Mouse (Mus musculus) right cerebral cortex, adult 2 months (tissue): ENCODE results near the gene Plekhg1.

Experiments used
- DNase-seq, 2 experiments: peaks; one replicate each; pipeline ENCODE4 v3.0.0; 2021 to 2022; ENCODE audit warnings: low spot score in 2 of 2

The Plekhg1 gene

DNA sequence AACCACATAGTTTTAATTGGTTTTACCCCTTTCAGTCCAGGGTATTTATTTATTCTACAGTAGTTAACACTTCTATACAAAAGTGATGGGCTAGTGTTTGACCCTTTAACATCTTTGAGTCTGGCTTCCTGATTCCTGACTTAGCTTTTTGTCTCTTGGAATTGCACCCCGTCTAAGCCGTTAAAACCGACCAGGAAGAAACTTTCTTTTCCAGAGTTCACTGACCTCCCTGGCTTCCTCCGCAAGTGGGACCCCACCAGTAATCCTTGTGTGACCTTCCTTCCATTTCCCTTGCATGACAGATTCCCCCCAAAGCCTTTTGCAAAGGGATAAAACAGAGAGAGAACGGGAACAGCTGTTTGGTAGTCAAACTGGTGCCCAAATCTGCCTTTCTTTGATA lies 1.6 kb downstream of the Plekhg1 start:
- DNase-seq = no peak

DNA sequence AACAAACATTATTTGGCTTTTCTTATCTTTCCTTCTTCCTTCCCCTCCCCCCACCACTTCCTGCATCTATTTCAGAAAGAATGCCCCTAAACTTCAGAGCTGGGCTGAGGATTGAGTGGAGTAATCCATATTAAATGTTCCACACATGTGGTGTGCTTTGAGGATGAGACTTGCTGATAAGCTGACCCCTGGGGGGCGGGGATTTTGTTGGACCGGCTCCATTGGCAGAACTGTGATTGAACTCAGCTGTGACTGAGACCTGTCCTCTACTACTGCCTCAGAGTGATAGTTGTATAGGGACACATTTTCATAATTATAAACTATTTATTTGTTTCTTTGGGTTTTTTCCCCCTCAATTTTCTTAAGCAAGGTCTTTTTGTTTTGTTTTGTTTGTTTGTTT lies 2.9 kb downstream of the Plekhg1 start:
- DNase-seq = no peak

GRCm38 (mm10) chr10:3743826-3744225 lies 3.7 kb downstream of the Plekhg1 start:
- DNase-seq = peak in 1 of 2 experiments; percentile 29

DNA sequence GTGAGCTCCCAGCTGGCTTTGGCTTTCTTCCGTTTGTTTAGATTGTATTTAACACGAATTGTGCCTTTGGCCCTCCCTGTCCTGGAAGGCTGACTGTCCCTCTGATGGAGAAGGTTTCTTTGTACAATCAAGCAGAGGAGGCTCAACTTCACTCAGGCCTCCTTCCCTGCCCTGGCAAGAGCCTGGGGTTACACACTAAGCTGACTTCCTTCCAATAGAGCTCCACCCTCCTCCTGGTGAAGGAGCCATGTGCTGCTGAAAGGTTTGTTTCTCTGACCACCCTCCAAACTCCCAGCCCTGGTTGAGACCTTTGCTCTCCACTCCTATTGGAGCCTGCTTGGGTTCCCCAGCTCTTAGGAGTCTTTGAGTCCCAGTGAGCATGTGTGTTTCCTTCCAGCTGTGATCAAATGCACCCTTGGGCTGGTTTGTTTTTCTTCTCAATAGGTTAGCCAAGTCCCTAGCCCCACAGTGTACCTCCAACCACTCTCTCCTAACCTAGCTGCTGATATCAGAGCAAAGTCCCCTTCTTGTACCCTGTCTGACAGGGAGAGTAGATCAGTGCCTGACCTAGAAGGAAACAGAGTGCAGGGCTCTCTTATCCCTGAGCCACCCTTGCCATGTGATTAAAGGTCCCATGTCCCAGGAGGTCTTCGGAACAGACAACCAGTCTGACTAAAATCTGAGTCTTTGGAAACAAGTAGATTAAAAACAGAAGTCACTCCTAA lies 6.8 kb downstream of the Plekhg1 start:
- no peak for DNase-seq

- no peak for DNase-seq
These were observed 9.4 kb downstream of the Plekhg1 start for GRCm38 (mm10) chr10:3749580-3749979.

DNA sequence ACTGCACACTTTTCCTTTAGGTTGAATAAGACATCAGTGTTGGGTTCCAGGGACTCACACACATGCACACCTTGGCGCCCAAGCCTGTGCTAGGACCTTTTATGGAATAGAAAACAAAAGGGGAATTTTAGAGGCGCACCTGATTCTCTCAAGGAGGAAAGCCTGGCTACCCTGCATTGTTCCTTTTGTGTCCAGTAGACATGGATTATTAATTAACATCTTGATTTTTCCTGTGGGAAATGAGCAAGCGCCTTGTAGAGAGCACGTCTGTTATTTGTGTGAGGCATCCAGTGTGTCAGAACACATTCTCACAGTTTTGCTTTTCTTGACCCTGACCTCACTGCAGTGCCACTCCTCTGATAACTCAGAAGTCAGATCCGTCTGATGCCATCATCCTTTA lies 21.8 kb downstream of the Plekhg1 start:
- no peak for DNase-seq

DNA sequence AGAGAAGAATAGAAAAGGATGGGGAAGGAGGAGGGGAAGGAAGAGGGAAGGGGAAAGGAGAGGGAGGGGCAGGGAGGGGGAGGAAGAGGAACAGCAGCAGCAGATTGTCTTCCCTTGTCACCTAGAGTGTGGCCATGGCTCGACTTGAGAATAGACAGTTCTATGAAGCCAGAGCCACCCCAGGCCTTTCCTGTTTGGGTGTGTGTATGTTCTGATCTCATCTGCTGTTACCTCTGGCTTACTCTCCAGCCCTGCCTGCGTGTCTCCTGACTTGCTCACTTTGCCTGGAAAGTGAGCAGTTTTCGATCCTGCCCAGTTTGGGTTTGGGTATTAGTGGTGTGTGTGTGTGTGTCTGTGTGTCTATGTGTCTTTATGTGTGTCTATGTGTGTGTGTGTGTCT lies 23.0 kb downstream of the Plekhg1 start:
- DNase-seq = no peak

DNA sequence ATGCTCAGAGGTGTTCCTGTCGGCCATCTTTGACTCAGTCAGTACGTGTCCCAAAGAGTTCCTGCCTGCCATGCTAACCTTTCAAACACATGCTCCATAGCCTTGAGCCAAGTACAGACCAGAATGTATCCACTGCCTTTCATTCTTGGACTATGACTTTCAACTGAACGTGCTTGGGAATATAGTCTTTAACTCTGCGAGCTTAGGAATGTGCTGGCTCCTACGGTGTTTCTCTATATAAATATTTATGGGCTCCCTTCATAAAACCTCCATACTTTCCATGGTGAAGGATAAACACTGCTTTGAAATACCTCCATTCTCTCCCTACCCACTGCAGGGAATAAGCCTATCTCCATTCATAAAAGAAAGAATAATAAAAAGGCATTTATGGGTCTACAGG lies 29.0 kb downstream of the Plekhg1 start:
- no peak for DNase-seq

- no peak for DNase-seq
These were observed 34.2 kb downstream of the Plekhg1 start for GRCm38 (mm10) chr10:3774330-3774729.

- no peak for DNase-seq
These were observed 36.6 kb downstream of the Plekhg1 start for GRCm38 (mm10) chr10:3776761-3777160.

DNA sequence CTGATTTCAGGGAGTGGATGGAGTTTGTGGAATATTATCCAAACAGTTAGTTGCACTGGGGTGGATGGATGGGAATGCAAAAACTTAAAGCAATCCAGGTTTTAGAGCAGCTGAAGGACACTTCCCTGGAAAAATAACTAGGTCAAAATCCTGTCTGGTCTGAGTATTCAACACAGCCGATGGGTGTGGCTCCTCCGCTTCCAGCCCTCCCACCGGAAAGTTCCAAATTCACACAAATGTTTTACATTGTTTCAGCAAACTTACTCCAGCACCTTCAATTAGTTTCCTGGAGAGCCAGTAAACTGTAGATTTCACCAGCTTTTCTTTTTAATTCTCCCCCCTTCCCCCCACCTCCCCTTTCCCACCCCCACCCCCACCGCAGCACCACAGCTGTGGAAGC lies 45.2 kb downstream of the Plekhg1 start:
- no peak for DNase-seq

DNA sequence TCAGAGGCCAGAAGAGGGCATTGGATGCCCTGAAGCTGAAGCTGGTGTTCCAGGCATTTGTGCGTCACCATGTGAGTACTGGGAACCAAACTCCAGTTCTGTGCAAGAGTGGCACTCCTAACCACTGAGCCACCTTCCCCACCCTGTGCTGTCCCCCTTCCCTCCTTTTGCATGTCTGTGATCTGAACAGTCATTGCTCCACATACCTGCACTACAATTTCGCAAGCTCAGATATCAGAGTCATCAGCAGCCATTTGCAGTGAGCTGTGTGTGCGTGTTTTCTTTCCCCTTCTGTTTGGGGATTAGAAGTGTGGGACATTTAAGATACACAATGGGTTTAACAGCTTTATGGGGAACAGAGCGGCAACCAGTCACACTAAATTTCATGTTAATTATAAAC lies 46.4 kb downstream of the Plekhg1 start:
- DNase-seq = no peak

- DNase-seq = no peak
These were observed 46.8 kb downstream of the Plekhg1 start for GRCm38 (mm10) chr10:3787006-3787405.

GRCm38 (mm10) chr10:3793825-3794224 lies 53.7 kb downstream of the Plekhg1 start:
- no peak for DNase-seq

- DNase-seq = no peak
These were observed 59.3 kb downstream of the Plekhg1 start for GRCm38 (mm10) chr10:3799455-3799854.

DNA sequence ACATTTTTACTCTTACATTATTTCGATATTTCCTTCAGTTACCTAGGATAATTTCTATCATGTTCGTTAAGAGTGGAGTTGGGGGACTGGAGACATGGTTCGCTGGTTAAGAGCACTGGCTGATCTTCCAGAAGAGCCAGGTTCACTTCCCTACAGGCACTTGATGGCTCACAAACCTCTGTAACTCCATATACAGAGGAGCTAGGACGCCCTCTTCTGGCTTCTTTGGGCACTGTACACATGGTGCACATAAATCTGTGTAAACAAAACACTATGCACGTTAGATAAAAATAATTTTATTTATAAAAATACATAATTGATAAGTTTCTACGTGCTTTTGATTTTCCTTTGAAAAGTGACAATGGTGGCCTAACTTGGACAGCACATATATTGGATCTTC lies 61.1 kb downstream of the Plekhg1 start:
- DNase-seq = no peak

- no peak for DNase-seq
These were observed 65.2 kb downstream of the Plekhg1 start for GRCm38 (mm10) chr10:3805334-3805733.

GRCm38 (mm10) chr10:3807980-3808379 lies 67.8 kb downstream of the Plekhg1 start:
- no peak for DNase-seq

GRCm38 (mm10) chr10:3810476-3811273 lies 70.5 kb downstream of the Plekhg1 start:
- peak in 1 of 2 experiments; percentile 6 for DNase-seq

GRCm38 (mm10) chr10:3818940-3819701 lies 79.0 kb downstream of the Plekhg1 start:
- DNase-seq = peak; percentile 28 to 40

- DNase-seq = no peak
These were observed 83.7 kb downstream of the Plekhg1 start for GRCm38 (mm10) chr10:3823826-3824225.

- no peak for DNase-seq
These were observed 85.9 kb downstream of the Plekhg1 start for GRCm38 (mm10) chr10:3826043-3826442.
